Mouse (Mus musculus) urinary bladder, adult 18-20 months (tissue): ENCODE data around the gene Cmtm3.

ENCODE experiments used
- DNase-seq, 2 experiments: peaks; one replicate each; pipeline ENCODE4 v3.0.0; 2022; ENCODE audit warnings: low spot score in 2 of 2, mixed read lengths in 2 of 2

Gene Cmtm3

GRCm38 (mm10) chr8:104380961-104381411, 41.8 kb downstream of the Cmtm3 start:
- DNase-seq = no peak

- no peak for DNase-seq
These were observed 44.1 kb downstream of the Cmtm3 start for GRCm38 (mm10) chr8:104383296-104383695.

- DNase-seq = peak in 1 of 2 experiments; percentile 70
These were observed 44.8 kb downstream of the Cmtm3 start for GRCm38 (mm10) chr8:104383977-104384376.

DNA sequence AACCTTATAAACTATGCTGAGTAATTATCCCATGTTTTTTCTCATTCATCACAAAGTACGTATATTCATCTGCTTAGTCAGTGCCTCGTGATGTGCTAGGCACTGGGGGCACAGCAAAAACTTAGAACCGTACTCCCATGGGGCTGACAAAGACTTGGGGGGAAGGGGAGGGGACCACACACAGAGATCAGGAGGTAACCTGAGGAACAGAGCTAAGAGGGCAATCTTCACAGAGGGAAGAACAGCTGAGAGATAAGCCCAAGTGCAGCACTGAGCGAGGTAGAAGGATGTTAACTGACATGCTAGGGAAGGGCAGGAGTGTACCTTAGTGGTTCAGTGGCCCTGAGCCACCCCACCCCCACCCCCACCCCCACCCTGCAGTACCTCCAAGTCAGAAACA, 47.5 kb downstream of the Cmtm3 start:
- DNase-seq = no peak

- no peak for DNase-seq
These were observed 48.3 kb downstream of the Cmtm3 start for GRCm38 (mm10) chr8:104387501-104387900.

GRCm38 (mm10) chr8:104387980-104388379, 48.8 kb downstream of the Cmtm3 start:
- no peak for DNase-seq

DNA sequence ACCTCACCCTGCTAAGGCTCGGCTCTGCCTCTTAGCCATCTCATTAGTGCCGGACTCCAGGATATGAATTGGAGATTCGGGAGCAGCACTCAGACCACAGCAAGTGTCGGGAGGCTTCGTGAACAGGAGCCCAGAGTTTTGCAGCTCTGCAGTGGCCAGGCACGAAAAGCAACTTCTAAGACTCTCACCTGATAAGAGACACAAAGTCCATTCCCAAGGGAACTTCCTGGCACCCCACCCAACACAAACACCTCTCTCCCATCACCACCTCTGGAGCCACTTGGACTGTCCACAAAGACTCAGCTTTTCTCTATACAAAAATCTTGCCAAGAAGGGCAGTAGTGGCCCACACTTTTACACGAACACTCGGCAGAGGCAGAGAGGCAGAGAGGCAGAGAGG, 51.0 kb downstream of the Cmtm3 start:
- no peak for DNase-seq

DNA sequence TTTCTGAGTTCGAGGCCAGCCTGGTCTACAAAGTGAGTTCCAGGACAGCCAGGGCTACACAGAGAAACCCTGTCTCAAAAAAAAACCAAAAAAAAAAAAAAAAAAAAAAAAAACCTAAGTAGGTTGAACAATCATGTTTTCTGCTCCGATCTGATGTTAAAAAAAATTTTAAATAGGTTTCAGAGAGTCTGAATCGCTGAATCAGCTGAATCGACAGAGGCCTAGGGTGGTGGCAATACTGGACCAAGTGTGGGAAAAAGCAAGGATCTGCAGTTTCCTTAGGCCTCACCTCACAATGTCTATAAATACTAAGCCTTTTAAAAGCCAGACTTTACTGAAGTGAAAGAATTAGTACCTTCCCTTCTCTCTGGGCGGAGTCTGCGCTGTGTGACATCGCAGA, 53.9 kb downstream of the Cmtm3 start:
- DNase-seq = no peak

- no peak for DNase-seq
These were observed 54.6 kb downstream of the Cmtm3 start for GRCm38 (mm10) chr8:104393767-104394166.

- DNase-seq = peak in 1 of 2 experiments; percentile 64
These were observed 55.8 kb downstream of the Cmtm3 start for GRCm38 (mm10) chr8:104394801-104395702.

DNA sequence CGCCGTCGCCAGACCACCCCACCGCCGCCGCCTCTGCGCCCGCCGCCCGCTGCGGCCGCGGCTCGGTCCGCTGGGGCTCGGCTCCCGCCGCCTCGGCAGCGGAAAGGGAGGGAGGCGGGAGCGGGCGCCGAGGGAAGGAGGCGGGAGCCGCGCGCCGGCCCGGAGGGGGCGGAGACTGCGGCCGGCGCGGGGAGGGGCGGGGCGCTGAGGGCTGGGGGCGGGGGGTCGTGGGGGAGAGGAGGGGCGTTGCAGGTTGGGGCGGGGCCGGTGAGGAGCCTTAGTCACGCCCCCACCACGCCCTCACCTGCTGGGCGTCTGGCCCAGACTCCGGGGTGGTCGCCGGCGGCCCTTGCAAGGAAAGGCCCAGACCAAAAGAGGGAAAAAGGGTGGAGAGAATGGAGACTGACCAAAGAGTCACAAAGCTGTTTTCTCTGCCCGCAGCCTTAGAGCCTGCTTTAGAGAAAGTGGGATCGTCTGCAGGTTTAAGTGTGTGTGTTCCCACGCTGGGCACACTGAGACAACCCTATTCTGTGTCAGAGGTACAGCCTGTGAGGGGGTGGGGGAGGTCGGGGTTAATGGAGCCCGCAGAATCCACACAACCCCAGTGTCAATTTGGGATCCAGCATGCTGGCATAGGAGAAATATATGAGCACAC, 56.6 kb downstream of the Cmtm3 start, which contains the start of gene Cmtm4:
Gene Cmtm4 (minus strand): TSS at position 105 of the 655 bp plus-strand sequence.
- DNase-seq = peak; percentile 42 to 60
